Comparison of ENCODE assay signal across 10 mouse cellular contexts in the genomic region with DNA sequence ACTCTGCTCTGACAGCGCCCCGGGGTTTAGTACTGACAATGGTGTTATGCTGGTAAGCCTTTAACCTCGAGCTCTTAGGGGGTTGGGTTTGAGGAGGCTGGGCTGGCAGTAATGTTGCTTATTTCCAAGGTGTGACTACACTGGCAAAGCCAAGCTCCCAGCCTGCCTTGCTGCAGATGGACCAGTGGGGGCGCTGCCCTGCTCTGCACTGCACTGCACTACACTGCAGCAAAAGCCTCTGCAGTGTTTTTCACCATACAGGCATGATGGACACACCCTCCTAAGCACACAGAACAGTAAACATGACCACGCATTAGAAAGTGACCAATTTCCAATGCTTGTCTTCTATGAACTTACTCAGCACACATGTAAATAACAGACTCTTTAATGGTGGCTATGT. TPM values are rescaled to one million over a fixed set of nuclear protein-coding genes. Genes with fewer than 3 reads are reported as not detected.
DNase-seq lines count a peak whose midpoint lies in the region; ATAC-seq and TF ChIP-seq lines count a peak whose summit lies in the region.
"Had no signal": no experiment of that assay in that cellular context is flagged by ENCODE, and none has a peak within 500 bp of the region (broad histone marks: within the 10 kb centered on the region; RNA-seq: fewer than 3 reads in every experiment).

No protein-coding gene starts in this region.

- peak; percentile 57 for TF ChIP-seq CTCF in hindbrain, postnatal 0 days (IDR thresholded peaks at IDR 0.05; ENCODE audit: low read depth)
- TF ChIP-seq CTCF in thymus, adult 2 months (IDR thresholded peaks at IDR 0.05; ENCODE audit: borderline replicate concordance, control insufficient read depth, extremely low read depth, insufficient read depth, low read length, poor library complexity), result peak; percentile 74; the same call in 1 of the 2 replicates

- no peak overlapping the region for H3K4me3 ChIP-seq in hindbrain, postnatal 0 days (ENCODE audit: low read length)
- no peak overlapping the region for H3K4me3 ChIP-seq in hindbrain, embryonic 11.5 days (ENCODE audit: low read depth, low read length)
- no peak overlapping the region for H3K4me3 ChIP-seq in thymus, adult 2 months (ENCODE audit: control insufficient read depth, insufficient read depth, low read length)

- no peaks in the 10 kb centered on the region for H3K36me3 ChIP-seq in hindbrain, postnatal 0 days (ENCODE audit: insufficient read depth, low read length)
- H3K36me3 ChIP-seq in hindbrain, embryonic 11.5 days (ENCODE audit: control insufficient read depth, insufficient read depth, low read length), result no peaks in the 10 kb centered on the region
- H3K36me3 ChIP-seq in thymus, adult 2 months (ENCODE audit: control insufficient read depth, insufficient read depth, low read length), result peaks cover 62% of the 10 kb centered on the region

- DNase-seq in hindbrain, postnatal 0 days (ENCODE audit: low spot score), result peak; percentile 22
- no peak for DNase-seq in hindbrain, embryonic 11.5 days (ENCODE audit: low spot score)
- peak; percentile 47 for DNase-seq in thymus, adult 2 months
- DNase-seq in thymus, adult 18-20 months, result no peak
- peak; percentile 21 for DNase-seq in lung, postnatal 36 days
- no peak for DNase-seq in right cerebral cortex, adult 18-20 months
- no peak for DNase-seq in gastrocnemius, adult 18-20 months (ENCODE audit: low spot score)
- no peak for DNase-seq in c-Kit-positive CD71-positive TER-119-positive erythroid progenitor cells, embryonic 14.5 days (ENCODE audit: low spot score)
- DNase-seq: cerebellum, postnatal 36 days had no signal

- no peaks in the 10 kb centered on the region for H3K9me3 ChIP-seq in hindbrain, postnatal 0 days (ENCODE audit: low read length)
- H3K9me3 ChIP-seq in hindbrain, embryonic 11.5 days (ENCODE audit: control insufficient read depth, low read length), result no peaks in the 10 kb centered on the region

- no peak overlapping the region for H3K4me2 ChIP-seq in hindbrain, postnatal 0 days (ENCODE audit: low read depth, low read length)
- no peak overlapping the region for H3K4me2 ChIP-seq in hindbrain, embryonic 11.5 days (replicated peaks; ENCODE audit: low read depth, low read length)
- H3K4me2 ChIP-seq: heart, embryonic 11.5 days had no signal

- ATAC-seq in hindbrain, postnatal 0 days, result peak; percentile 56; the same call in 1 of the 2 replicates
- ATAC-seq in hindbrain, embryonic 11.5 days (ENCODE audit: low FRiP score), result no peak

- TF ChIP-seq POLR2A in thymus, adult 2 months (IDR thresholded peaks at IDR 0.05; ENCODE audit: control insufficient read depth, extremely low read depth, insufficient read depth, low read length, poor library complexity), result no peak

- no peaks in the 10 kb centered on the region for H3K4me1 ChIP-seq in hindbrain, postnatal 0 days (ENCODE audit: insufficient read depth, low read length)
- H3K4me1 ChIP-seq in hindbrain, embryonic 11.5 days (replicated peaks; ENCODE audit: control insufficient read depth, insufficient read depth, low read length), result no peaks in the 10 kb centered on the region
- peaks cover 25% of the 10 kb centered on the region for H3K4me1 ChIP-seq in thymus, adult 2 months (replicated peaks; ENCODE audit: control insufficient read depth, insufficient read depth, low read length)

- H3K27me3 ChIP-seq in hindbrain, postnatal 0 days (ENCODE audit: insufficient read depth, low read length), result no peaks in the 10 kb centered on the region
- H3K27me3 ChIP-seq in hindbrain, embryonic 11.5 days (ENCODE audit: control insufficient read depth, insufficient read depth, low read length), result no peaks in the 10 kb centered on the region
- H3K27me3 ChIP-seq in thymus, adult 2 months (ENCODE audit: control insufficient read depth, insufficient read depth, low read length), result no peaks in the 10 kb centered on the region

- no peak overlapping the region for H3K9ac ChIP-seq in hindbrain, postnatal 0 days (replicated peaks; ENCODE audit: low read length)
- no peak overlapping the region for H3K9ac ChIP-seq in hindbrain, embryonic 11.5 days (ENCODE audit: low read depth, low read length)

- H3K27ac ChIP-seq in hindbrain, postnatal 0 days, result no peak overlapping the region
- no peak overlapping the region for H3K27ac ChIP-seq in hindbrain, embryonic 11.5 days (ENCODE audit: low read depth, low read length)
- no peak overlapping the region for H3K27ac ChIP-seq in thymus, adult 2 months (ENCODE audit: control insufficient read depth, insufficient read depth, low read length)

- 67% methylated on average over 5 of the region's 5 CpGs for WGBS in hindbrain, postnatal 0 days
- 59% methylated on average over 5 of the region's 5 CpGs for WGBS in hindbrain, embryonic 11.5 days
- WGBS in thymus, adult 2 months, result 76% methylated on average over 5 of the region's 5 CpGs

RNA-seq across cellular contexts. Expression of gene Rasgrp1, which starts 11.2 kb away (rescaled TPM):
- 2.4 and 5.0 TPM in 2 replicates for total RNA-seq in hindbrain, postnatal 0 days (2014; rRNA removed)
- 2.8 and 3.3 TPM in 2 replicates for polyA plus RNA-seq in hindbrain, postnatal 0 days (2015; fragmentation: Nextera tagmentation; extraction: Ambion mirVana)
- polyA plus RNA-seq in hindbrain, embryonic 11.5 days (2014; fragmentation: Nextera tagmentation; extraction: Ambion mirVana), result 0.71 and 0.74 TPM in 2 replicates
- polyA plus RNA-seq in thymus, adult 2 months (2012; rRNA removed), result 131 and 145 TPM in 2 replicates
- not detected for total RNA-seq in gastrocnemius, adult 18-20 months (2021)

Comparison
In these comparisons a context has a peak if more than half of its experiments do, and no peak if none do; other contexts are left out.
1. DNase-seq: peak in hindbrain, postnatal 0 days (single experiment), thymus, adult 2 months (single experiment) and lung, postnatal 36 days (single experiment); none in hindbrain, embryonic 11.5 days (single experiment), thymus, adult 18-20 months (0 of 2), right cerebral cortex, adult 18-20 months (single experiment), gastrocnemius, adult 18-20 months (single experiment) and c-Kit-positive CD71-positive TER-119-positive erythroid progenitor cells, embryonic 14.5 days (single experiment).
2. RNA of gene Rasgrp1, which starts 11.2 kb away (polyA plus RNA-seq): 131 to 145 TPM in thymus, adult 2 months; 2.8 to 3.3 TPM in hindbrain, postnatal 0 days and 0.71 to 0.74 TPM in hindbrain, embryonic 11.5 days; every median in the first group is over 10 times any median in the second.